Mouse (Mus musculus) midbrain, embryonic 10.5 days (tissue): Measurements from ENCODE around the gene Gm20388. TPM values are rescaled to one million over a fixed set of nuclear protein-coding genes. Genes with fewer than 3 reads are reported as not detected.

Experiments used
- DNase-seq: peaks from one replicate; pipeline ENCODE4 v3.0.0-alpha.2; 2017; ENCODE audit warnings: low spot score
- H3K27ac ChIP-seq: fragments of 300-500 bp; sonication (generic); replicated peaks from 2 replicates; pipeline ENCODE4 v1.5.1; 2016; ENCODE audit warnings: mild to moderate bottlenecking
- H3K27me3 ChIP-seq: fragments of 300-500 bp; sonication (generic); 2 replicates; pipeline ENCODE4 v1.6.1; 2016; ENCODE audit warnings: low read depth, mild to moderate bottlenecking; ENCODE audit not compliant: poor library complexity, severe bottlenecking
- H3K36me3 ChIP-seq: fragments of 300-500 bp; sonication (generic); 2 replicates; pipeline ENCODE4 v1.6.1; 2016; ENCODE audit warnings: mild to moderate bottlenecking, moderate library complexity
- H3K4me1 ChIP-seq: fragments of 300-500 bp; sonication (generic); 2 replicates; pipeline ENCODE4 v1.6.1; 2016
- H3K4me3 ChIP-seq: fragments of 300-500 bp; sonication (generic); 2 replicates; pipeline ENCODE4 v1.5.1; 2016; ENCODE audit warnings: mild to moderate bottlenecking, moderate library complexity
- H3K9me3 ChIP-seq: fragments of 300-500 bp; sonication (generic); replicated peaks from 2 replicates; pipeline ENCODE4 v1.6.1; 2016; ENCODE audit warnings: mild to moderate bottlenecking
- WGBS: fragments of 180-500 bp; shearing (Covaris S2); methylation state at CpG from one replicate; pipeline ENCODE4 v1.1.7; 2016; 5-methylcytosine and 5-hydroxymethylcytosine counted together
- polyA plus RNA-seq: library from polyadenylated mRNA; unstranded; fragments of >200 nt; fragmentation: Nextera tagmentation; extraction: Ambion mirVana; gene quantifications from 2 replicates; pipeline ENCODE4 v1.2.1, GENCODE M21; 2016

Gm20388 gene
- polyA plus RNA-seq, 1 experiment from 2014 or later, result 7.1 TPM

- Histone ChIP-seq H3K9me3 (no peaks in the 10 kb centered on the region), H3K4me1 (peaks cover 18% of the 10 kb centered on the region), H3K27me3 (no peaks in the 10 kb centered on the region), H3K27ac (no peak overlapping the region), H3K36me3 (no peaks in the 10 kb centered on the region), H3K4me3 (no peak overlapping the region)
- no peak for DNase-seq
- whole genome bisulfite sequencing, result 79% methylated on average over 12 of the region's 12 CpGs
Observed at GRCm38 (mm10) chr8:121200069-121200468, 1289.4 kb downstream of the Gm20388 start.

DNA sequence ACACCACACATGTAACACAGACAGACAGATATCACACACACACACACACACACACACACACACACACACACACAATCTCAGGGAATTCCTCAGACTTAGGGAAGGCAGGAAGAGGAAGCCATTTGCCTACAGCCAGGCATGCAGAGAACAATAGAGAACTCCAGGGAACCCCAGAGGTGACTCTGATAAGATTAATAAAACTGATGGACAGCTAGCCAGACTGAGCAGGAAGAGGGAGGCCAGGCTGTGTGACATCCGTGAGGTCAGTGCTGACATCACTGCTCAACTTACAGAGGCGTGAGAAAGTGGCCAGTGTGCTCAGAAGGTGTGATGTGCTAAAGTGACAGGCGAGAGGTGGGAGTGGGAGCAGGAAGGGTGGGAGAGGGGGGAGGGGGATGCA is 1290.3 kb downstream of the Gm20388 start:
- 59% methylated on average over 3 of the region's 3 CpGs for WGBS
- no peak overlapping the region for H3K4me3 ChIP-seq
- H3K4me1 ChIP-seq, result peaks cover 18% of the 10 kb centered on the region
- H3K27me3 ChIP-seq, result no peaks in the 10 kb centered on the region
- no peak overlapping the region for H3K27ac ChIP-seq
- no peaks in the 10 kb centered on the region for H3K36me3 ChIP-seq
- no peak for DNase-seq
- H3K9me3 ChIP-seq, result no peaks in the 10 kb centered on the region

GRCm38 (mm10) chr8:121201651-121202050 is 1291.0 kb downstream of the Gm20388 start:
- Histone ChIP-seq H3K27me3 (no peaks in the 10 kb centered on the region), H3K4me1 (peaks cover 18% of the 10 kb centered on the region), H3K36me3 (no peaks in the 10 kb centered on the region), H3K27ac (no peak overlapping the region), H3K4me3 (no peak overlapping the region), H3K9me3 (no peaks in the 10 kb centered on the region)
- DNase-seq, result no peak
- 85% methylated on average over 7 of the region's 7 CpGs for WGBS

DNA sequence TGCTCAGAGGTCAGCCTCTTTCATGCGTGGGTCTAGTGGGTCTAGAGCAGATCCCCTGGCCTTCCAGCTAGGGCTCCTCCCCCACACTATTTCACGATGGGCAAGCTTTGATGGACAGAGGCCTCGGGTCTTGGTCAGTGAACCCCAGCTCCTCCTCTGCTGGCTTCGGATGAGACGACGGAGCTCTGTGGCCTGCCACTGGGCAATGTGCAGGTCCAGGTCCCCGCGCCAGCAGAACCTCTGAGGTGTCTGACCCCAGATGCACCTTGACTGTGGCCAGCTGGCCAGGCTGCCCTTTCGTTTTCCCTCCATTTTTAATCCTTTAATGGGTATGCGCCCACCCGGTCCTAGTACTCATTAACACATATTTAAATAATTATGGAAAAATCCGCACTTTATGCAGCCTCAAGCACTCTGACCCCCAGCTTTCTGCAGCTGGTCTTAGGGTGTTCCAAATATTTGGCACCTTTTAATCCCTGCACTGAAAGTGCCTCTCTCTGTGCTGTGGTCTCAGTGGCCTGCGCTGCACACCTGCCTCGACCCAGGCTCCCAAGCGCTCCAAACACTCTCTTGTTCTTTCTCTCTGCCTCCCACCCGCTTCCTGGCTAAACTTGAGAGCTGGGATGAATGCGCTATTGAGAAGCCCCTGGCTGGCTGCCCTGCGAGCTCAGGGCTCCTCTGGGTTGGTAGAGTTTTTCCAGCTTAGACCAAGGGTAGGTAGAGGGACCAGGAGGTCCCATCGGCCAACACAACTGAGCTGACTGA is 1293.2 kb downstream of the Gm20388 start:
- H3K36me3 ChIP-seq, result no peaks in the 10 kb centered on the region
- H3K27me3 ChIP-seq, result no peaks in the 10 kb centered on the region
- H3K9me3 ChIP-seq, result no peaks in the 10 kb centered on the region
- no peak overlapping the region for H3K4me3 ChIP-seq
- DNase-seq, result no peak
- H3K27ac ChIP-seq, result 0 out of 2 replicates have a peak overlapping the region, but pooled peaks have one; percentile 4
- 75% methylated on average over 19 of the region's 19 CpGs for WGBS
- peaks cover 19% of the 10 kb centered on the region for H3K4me1 ChIP-seq

GRCm38 (mm10) chr8:121207171-121207570 is 1296.5 kb downstream of the Gm20388 start:
- WGBS, result 87% methylated on average over 2 of the region's 2 CpGs
- H3K36me3 ChIP-seq, result no peaks in the 10 kb centered on the region
- peaks cover 20% of the 10 kb centered on the region for H3K4me1 ChIP-seq
- no peaks in the 10 kb centered on the region for H3K9me3 ChIP-seq
- no peak for DNase-seq
- no peak overlapping the region for H3K4me3 ChIP-seq
- no peak overlapping the region for H3K27ac ChIP-seq
- H3K27me3 ChIP-seq, result peaks cover 4% of the 10 kb centered on the region; the same call in 1 of the 2 replicates

- whole genome bisulfite sequencing, result 86% methylated on average over 3 of the region's 3 CpGs
Observed at GRCm38 (mm10) chr8:121210627-121211026, 1300.0 kb downstream of the Gm20388 start.

GRCm38 (mm10) chr8:121213236-121213635 is 1302.6 kb downstream of the Gm20388 start:
- peaks cover 4% of the 10 kb centered on the region; the same call in 1 of the 2 replicates for H3K27me3 ChIP-seq
- no peaks in the 10 kb centered on the region; the same call in 1 of the 2 replicates for H3K9me3 ChIP-seq
- DNase-seq, result no peak
- no peak overlapping the region for H3K4me3 ChIP-seq
- H3K4me1 ChIP-seq, result peaks cover 8% of the 10 kb centered on the region
- no peak overlapping the region for H3K27ac ChIP-seq
- no peaks in the 10 kb centered on the region for H3K36me3 ChIP-seq
- 52% methylated on average over 15 of the region's 15 CpGs for WGBS

More at GRCm38 (mm10) chr8:121210627-121211026, 1300.0 kb downstream of the Gm20388 start:
- Histone ChIP-seq H3K9me3 (no peaks in the 10 kb centered on the region; the same call in 1 of the 2 replicates), H3K27me3 (peaks cover 4% of the 10 kb centered on the region; the same call in 1 of the 2 replicates), H3K27ac (no peak overlapping the region), H3K4me3 (no peak overlapping the region), H3K36me3 (no peaks in the 10 kb centered on the region), H3K4me1 (peaks cover 8% of the 10 kb centered on the region)
- DNase-seq, result no peak

DNA sequence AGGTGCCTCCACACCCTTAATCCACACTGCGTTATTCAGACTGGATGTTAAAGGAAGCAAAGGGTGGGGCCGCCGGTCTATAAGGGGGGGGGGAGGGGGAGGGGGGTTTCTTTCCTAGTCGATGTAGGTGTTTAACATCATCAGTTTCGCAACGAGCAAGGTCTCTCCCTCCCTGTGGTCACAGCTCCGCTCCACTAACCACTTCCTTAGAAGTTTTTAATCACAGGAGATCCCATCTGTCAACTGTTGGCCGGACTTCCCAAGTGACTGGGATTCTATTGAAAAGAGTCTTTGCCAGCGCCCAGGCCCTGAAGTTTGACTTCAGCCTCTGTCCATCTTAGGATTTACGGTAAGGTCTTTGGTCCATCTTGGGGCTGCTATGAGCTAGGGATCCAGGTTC is 1303.0 kb downstream of the Gm20388 start:
- 65% methylated on average over 10 of the region's 10 CpGs for WGBS

DNA sequence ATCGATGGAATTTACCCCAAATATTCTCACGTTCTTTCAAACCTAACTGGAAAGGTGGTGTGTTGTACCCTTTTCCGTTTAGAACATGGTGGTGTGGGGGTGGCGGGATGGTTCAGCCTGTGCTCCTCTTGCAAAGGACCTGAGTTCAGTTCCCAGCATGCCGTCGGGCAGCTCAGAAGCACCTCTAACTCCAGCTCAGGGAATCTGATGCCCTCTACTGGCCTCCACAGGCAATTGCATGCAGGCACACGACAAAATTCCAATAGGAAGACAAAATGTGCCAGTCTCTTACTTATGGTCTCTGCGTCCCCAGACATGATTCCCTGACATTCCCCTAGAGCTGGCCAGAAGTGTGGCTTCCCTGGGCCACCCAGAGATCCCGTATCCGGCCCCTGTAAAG is 1304.3 kb downstream of the Gm20388 start:
- Histone ChIP-seq H3K9me3 (no peaks in the 10 kb centered on the region; the same call in 1 of the 2 replicates), H3K27ac (no peak overlapping the region), H3K36me3 (no peaks in the 10 kb centered on the region), H3K27me3 (peaks cover 15% of the 10 kb centered on the region), H3K4me1 (peaks cover 8% of the 10 kb centered on the region), H3K4me3 (no peak overlapping the region)
- 74% methylated on average over 10 of the region's 10 CpGs for WGBS
- no peak for DNase-seq

More for the DNA sequence above, 1303.0 kb downstream of the Gm20388 start:
- Histone ChIP-seq H3K9me3 (no peaks in the 10 kb centered on the region; the same call in 1 of the 2 replicates), H3K4me3 (no peak overlapping the region), H3K27ac (no peak overlapping the region), H3K4me1 (peaks cover 5% of the 10 kb centered on the region), H3K36me3 (no peaks in the 10 kb centered on the region), H3K27me3 (peaks cover 4% of the 10 kb centered on the region; the same call in 1 of the 2 replicates)
- DNase-seq, result no peak

GRCm38 (mm10) chr8:121216441-121216949 is 1305.9 kb downstream of the Gm20388 start:
- WGBS, result 89% methylated on average over 10 of the region's 10 CpGs
- H3K27me3 ChIP-seq, result peaks cover 14% of the 10 kb centered on the region

DNA sequence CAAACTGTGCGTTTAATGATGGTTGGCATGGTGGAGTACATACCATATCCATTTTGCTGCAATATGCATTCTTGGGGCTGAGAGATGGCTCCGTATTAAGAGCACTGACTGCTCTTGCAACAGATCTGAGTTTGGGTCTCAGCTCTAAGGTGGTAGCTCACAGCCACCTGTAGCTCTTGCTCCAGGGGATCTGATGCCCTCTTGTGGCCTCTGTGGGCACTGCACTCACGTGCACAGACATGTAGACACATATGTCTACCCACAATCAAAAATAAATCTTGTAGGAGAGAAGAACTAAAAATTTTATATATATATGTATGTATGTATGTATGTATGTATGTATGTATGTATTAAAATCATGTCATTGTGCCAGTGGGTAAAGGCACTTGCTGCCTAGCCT is 1307.8 kb downstream of the Gm20388 start:
- peaks cover 21% of the 10 kb centered on the region for H3K4me1 ChIP-seq
- H3K27me3 ChIP-seq, result peaks cover 29% of the 10 kb centered on the region
- H3K27ac ChIP-seq, result no peak overlapping the region
- WGBS, result 87% methylated on average over 3 of the region's 3 CpGs
- DNase-seq, result no peak
- H3K4me3 ChIP-seq, result no peak overlapping the region
- H3K36me3 ChIP-seq, result no peaks in the 10 kb centered on the region
- no peaks in the 10 kb centered on the region; the same call in 1 of the 2 replicates for H3K9me3 ChIP-seq

More at GRCm38 (mm10) chr8:121216441-121216949, 1305.9 kb downstream of the Gm20388 start:
- no peaks in the 10 kb centered on the region for H3K36me3 ChIP-seq
- no peak overlapping the region for H3K27ac ChIP-seq
- H3K4me3 ChIP-seq, result no peak overlapping the region
- peaks cover 13% of the 10 kb centered on the region for H3K4me1 ChIP-seq
- no peaks in the 10 kb centered on the region; the same call in 1 of the 2 replicates for H3K9me3 ChIP-seq
- no peak for DNase-seq

GRCm38 (mm10) chr8:121220103-121220899 is 1309.7 kb downstream of the Gm20388 start:
- no peak overlapping the region for H3K27ac ChIP-seq

More at GRCm38 (mm10) chr8:121220103-121220899, 1309.7 kb downstream of the Gm20388 start:
- H3K4me1 ChIP-seq, result peaks cover 27% of the 10 kb centered on the region
- no peaks in the 10 kb centered on the region; the same call in 1 of the 2 replicates for H3K9me3 ChIP-seq
- H3K4me3 ChIP-seq, result no peak overlapping the region
- no peaks in the 10 kb centered on the region for H3K36me3 ChIP-seq
- DNase-seq, result peak; percentile 41
- H3K27me3 ChIP-seq, result peaks cover 31% of the 10 kb centered on the region
- 46% methylated on average over 33 of the region's 33 CpGs for WGBS
